Mouse (Mus musculus) forebrain, embryonic 11.5 days (tissue): Measurements from ENCODE around the gene Nol12. TPM values are rescaled to one million over a fixed set of nuclear protein-coding genes. Genes with fewer than 3 reads are reported as not detected.

Experiments used
- ATAC-seq: fragments of 200-750 bp; cut with Nextera tagmentation; replicated peaks from 2 replicates; pipeline ENCODE4 v1.8.0; 2017; ENCODE audit warnings: moderate TSS enrichment; ENCODE audit not compliant: low FRiP score
- DNase-seq: peaks from one replicate; pipeline ENCODE4 v3.0.0-alpha.2; 2017; ENCODE audit warnings: low spot score
- H3K27ac ChIP-seq: fragments of 300-500 bp; sonication (generic); 2 replicates; pipeline ENCODE4 v1.5.1; 2014; ENCODE audit warnings: low read depth, low read length
- H3K27me3 ChIP-seq: fragments of 300-500 bp; sonication (generic); 2 replicates; pipeline ENCODE4 v1.6.1; 2014; ENCODE audit warnings: mild to moderate bottlenecking, low read length, mixed read lengths; ENCODE audit not compliant: control insufficient read depth, insufficient read depth
- H3K36me3 ChIP-seq: fragments of 300-500 bp; sonication (generic); 2 replicates; pipeline ENCODE4 v1.6.1; 2014; ENCODE audit warnings: mild to moderate bottlenecking, low read length, moderate library complexity, mixed read lengths; ENCODE audit not compliant: control insufficient read depth, insufficient read depth
- H3K4me1 ChIP-seq: fragments of 300-500 bp; sonication (generic); replicated peaks from 2 replicates; pipeline ENCODE4 v1.6.1; 2014; ENCODE audit warnings: low read length, mixed read lengths; ENCODE audit not compliant: control insufficient read depth, insufficient read depth
- H3K4me2 ChIP-seq: fragments of 300-500 bp; sonication (generic); 2 replicates; pipeline ENCODE4 v1.6.1; 2014; ENCODE audit warnings: low read depth, mild to moderate bottlenecking, low read length, moderate library complexity, mixed read lengths; ENCODE audit not compliant: severe bottlenecking
- H3K4me3 ChIP-seq: fragments of 300-500 bp; sonication (generic); 2 replicates; pipeline ENCODE4 v1.5.1; 2014; ENCODE audit warnings: low read depth, low read length
- H3K9ac ChIP-seq: fragments of 300-500 bp; sonication (generic); 2 replicates; pipeline ENCODE4 v1.6.1; 2014; ENCODE audit warnings: low read length
- H3K9me3 ChIP-seq: fragments of 300-500 bp; sonication (generic); 2 replicates; pipeline ENCODE4 v1.6.1; 2016; ENCODE audit warnings: low read length, mixed read lengths; ENCODE audit not compliant: control insufficient read depth
- WGBS: fragments of 180-500 bp; shearing (Covaris S2); extraction: QIAGEN DNeasy Blood & Tissue Kit; methylation state at CpG from one replicate; pipeline ENCODE4 v1.1.7; 2014; 5-methylcytosine and 5-hydroxymethylcytosine counted together
- polyA plus RNA-seq: library from polyadenylated mRNA; unstranded; fragments of >200 nt; fragmentation: Nextera tagmentation; extraction: Ambion mirVana; gene quantifications from 2 replicates; pipeline ENCODE4 v1.2.1, GENCODE M21; 2014

Nol12 gene
- polyA plus RNA-seq, 1 experiment from 2014 or later = 56.8 TPM

- no peaks in the 10 kb centered on the region for H3K27me3 ChIP-seq
- H3K4me1 ChIP-seq = peaks cover 9% of the 10 kb centered on the region; the same call in 1 of the 2 replicates
- H3K4me2 ChIP-seq = no peak overlapping the region
- no peaks in the 10 kb centered on the region for H3K9me3 ChIP-seq
- no peak overlapping the region for H3K9ac ChIP-seq
- ATAC-seq (no peak), DNase-seq (no peak)
- 60% methylated on average over 11 of the region's 11 CpGs for WGBS
- H3K36me3 ChIP-seq = peaks cover 3% of the 10 kb centered on the region; the same call in 1 of the 2 replicates
- no peak overlapping the region for H3K4me3 ChIP-seq
- no peak overlapping the region for H3K27ac ChIP-seq
Observed at GRCm38 (mm10) chr15:78986536-78987220, 51.9 kb downstream of the Nol12 start.

DNA sequence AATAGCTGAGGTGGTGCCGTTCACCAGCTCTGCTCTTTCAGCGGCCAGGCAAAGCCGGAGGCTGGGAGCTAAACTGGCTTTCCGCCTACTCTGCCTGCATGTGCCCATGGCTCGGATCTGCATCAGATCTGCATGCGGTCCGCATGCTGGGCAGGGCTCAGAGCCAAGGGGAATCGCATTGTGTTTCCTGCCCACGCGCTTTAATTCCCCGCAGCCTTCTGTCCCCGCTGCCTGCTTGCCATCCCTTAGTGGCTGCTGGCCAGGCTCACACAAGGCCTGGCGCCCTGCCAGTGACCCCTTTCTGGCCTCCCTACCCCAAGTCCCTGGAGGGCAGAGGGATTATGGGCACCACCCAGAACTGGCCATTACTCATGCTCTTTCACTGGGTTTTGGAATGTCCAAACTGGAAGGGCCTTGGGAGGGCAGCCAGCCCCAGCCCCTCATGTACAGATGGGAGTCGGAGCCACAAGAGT is 53.8 kb downstream of the Nol12 start:
- Histone ChIP-seq H3K4me1 (0 out of 2 replicates have a peak, but pooled peaks cover 3% of the 10 kb centered on the region), H3K27me3 (no peaks in the 10 kb centered on the region), H3K36me3 (peaks cover 12% of the 10 kb centered on the region), H3K4me2 (no peak overlapping the region), H3K27ac (no peak overlapping the region), H3K9ac (no peak overlapping the region), H3K4me3 (no peak overlapping the region), H3K9me3 (no peaks in the 10 kb centered on the region)
- 80% methylated on average over 14 of the region's 14 CpGs for WGBS
- no peak for DNase-seq
- no peak for ATAC-seq

DNA sequence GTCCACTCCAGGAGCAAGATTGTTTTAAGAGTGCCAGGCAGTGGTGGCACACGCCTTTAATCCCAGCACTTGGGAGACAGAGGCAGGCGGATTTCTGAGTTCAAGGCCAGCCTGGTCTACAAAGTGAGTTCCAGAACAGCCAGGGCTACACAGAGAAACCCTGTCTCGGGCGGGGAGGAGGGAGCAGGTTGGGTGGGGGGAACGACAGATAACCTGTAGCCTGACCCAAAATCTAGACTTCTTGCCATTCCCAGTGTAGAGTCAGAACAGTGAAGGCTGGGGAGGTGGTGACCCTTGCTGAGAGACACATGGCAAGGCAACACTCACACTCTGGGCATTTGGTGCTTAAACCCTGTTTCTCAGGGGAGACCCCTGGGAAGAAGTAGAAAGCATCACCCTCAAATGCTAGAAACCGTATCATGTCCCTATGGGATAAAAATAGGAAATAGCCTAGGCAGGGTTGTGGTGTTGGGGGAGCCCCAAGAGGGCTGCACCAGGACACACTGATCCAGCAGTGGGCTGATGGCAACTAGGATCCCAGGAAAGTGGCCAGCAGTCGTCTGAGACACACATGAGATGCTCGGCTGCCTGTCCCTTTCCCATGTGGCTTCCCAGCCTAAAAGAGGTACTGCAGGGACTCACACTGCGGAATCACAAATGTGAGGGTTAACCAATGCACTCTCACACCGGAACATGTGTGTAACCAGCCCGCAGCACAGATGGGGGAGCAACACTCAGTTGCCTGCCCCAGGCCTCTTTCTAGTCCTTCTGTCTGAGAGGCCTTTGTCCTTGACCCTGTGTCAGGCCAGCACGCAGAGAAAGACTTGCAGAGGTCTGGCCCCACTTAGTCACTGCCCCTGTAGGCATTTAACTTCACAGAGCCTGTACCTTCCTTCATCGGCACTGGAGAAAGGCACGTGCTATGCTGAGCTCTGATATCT is 54.7 kb downstream of the Nol12 start:
- Histone ChIP-seq H3K9me3 (no peaks in the 10 kb centered on the region), H3K36me3 (peaks cover 12% of the 10 kb centered on the region), H3K4me1 (no peaks in the 10 kb centered on the region), H3K4me2 (no peak overlapping the region), H3K27me3 (no peaks in the 10 kb centered on the region), H3K4me3 (no peak overlapping the region), H3K27ac (no peak overlapping the region), H3K9ac (no peak overlapping the region)
- no peak for DNase-seq
- 88% methylated on average over 14 of the region's 14 CpGs for WGBS
- ATAC-seq = no peak

DNA sequence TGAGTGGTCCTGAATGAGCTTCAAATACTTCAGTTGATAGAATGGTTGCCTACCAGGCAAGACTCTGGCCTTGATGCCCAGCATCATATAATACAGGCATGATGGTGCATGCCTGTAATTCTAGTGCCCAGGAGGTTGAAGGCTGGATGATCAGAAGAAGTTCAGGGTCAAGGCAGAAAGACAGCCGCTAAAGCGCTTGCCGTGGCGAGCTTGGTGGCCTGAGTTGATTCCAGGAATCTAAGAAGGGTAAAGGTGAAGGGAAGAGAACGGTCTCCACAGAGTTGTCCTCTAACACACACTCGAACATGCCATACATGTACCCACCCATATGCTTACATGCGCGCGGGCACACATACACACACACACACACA is 55.3 kb downstream of the Nol12 start:
- H3K4me3 ChIP-seq = no peak overlapping the region
- H3K27me3 ChIP-seq = no peaks in the 10 kb centered on the region
- peaks cover 12% of the 10 kb centered on the region for H3K36me3 ChIP-seq
- 95% methylated on average over 8 of the region's 9 CpGs for WGBS
- no peak overlapping the region for H3K9ac ChIP-seq
- no peaks in the 10 kb centered on the region for H3K9me3 ChIP-seq
- no peak for ATAC-seq
- H3K27ac ChIP-seq = no peak overlapping the region
- no peak for DNase-seq
- no peaks in the 10 kb centered on the region for H3K4me1 ChIP-seq
- H3K4me2 ChIP-seq = no peak overlapping the region

DNA sequence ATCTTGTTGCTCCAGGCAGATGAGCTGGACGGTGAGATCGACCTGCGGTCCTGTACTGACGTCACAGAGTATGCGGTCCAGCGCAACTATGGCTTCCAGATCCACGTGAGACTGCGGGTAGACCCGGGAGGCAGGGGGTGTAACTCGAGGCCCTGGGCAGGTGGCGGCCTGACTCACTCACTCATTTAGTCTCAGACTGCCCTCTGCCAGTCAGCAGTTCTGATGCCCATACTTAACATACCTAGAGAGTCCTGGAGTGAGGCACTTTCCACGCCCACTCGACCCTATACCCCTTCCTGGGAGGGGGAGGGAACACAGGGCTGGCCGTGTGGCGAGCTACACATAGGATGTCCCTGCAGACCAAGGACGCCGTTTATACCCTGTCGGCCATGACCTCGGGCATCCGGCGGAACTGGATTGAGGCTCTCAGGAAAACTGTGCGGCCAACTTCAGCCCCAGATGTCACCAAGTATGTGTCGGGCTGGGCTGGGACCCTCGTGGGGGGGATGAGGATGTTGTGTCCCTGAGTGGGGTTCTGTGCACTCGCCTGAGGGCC is 56.3 kb downstream of the Nol12 start:
- DNase-seq = no peak
- peaks cover 12% of the 10 kb centered on the region for H3K36me3 ChIP-seq

GRCm38 (mm10) chr15:78992235-78992634 is 57.5 kb downstream of the Nol12 start:
- Histone ChIP-seq H3K9me3 (no peaks in the 10 kb centered on the region), H3K9ac (no peak overlapping the region), H3K4me1 (no peaks in the 10 kb centered on the region), H3K27me3 (no peaks in the 10 kb centered on the region), H3K4me2 (no peak overlapping the region), H3K36me3 (peaks cover 12% of the 10 kb centered on the region), H3K4me3 (no peak overlapping the region), H3K27ac (no peak overlapping the region)
- DNase-seq (no peak), ATAC-seq (no peak)
- WGBS = 88% methylated on average over 7 of the region's 7 CpGs

More for the DNA sequence above, 56.3 kb downstream of the Nol12 start:
- Histone ChIP-seq H3K4me2 (no peak overlapping the region), H3K9me3 (no peaks in the 10 kb centered on the region), H3K9ac (no peak overlapping the region), H3K4me3 (no peak overlapping the region), H3K27me3 (no peaks in the 10 kb centered on the region), H3K27ac (no peak overlapping the region), H3K4me1 (no peaks in the 10 kb centered on the region)
- no peak for ATAC-seq
- 94% methylated on average over 25 of the region's 25 CpGs for WGBS

DNA sequence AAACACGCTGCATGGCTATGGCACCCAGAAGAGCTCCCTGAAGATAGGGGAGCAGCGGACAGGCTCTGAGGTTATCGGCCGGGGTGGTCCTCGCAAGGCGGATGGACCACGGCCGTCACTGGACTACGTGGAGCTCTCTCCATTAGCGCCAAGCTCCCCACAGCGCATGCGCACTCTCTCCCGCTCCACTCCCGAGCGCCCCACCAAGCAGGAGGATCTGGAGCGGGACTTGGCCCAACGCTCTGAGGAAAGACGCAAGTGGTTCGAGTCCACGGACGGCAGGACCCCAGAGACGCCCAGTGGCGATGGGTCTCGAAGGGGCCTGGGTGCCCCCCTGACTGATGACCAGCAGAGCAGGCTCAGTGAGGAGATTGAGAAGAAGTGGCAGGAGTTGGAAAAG is 58.2 kb downstream of the Nol12 start:
- no peaks in the 10 kb centered on the region for H3K9me3 ChIP-seq
- no peak overlapping the region for H3K9ac ChIP-seq
- no peak overlapping the region for H3K4me3 ChIP-seq
- H3K4me2 ChIP-seq = no peak overlapping the region
- DNase-seq = no peak
- no peak for ATAC-seq
- no peaks in the 10 kb centered on the region for H3K27me3 ChIP-seq
- WGBS = 95% methylated on average over 24 of the region's 24 CpGs
- no peaks in the 10 kb centered on the region for H3K4me1 ChIP-seq
- H3K36me3 ChIP-seq = peaks cover 12% of the 10 kb centered on the region
- no peak overlapping the region for H3K27ac ChIP-seq
